Comparison of ENCODE assay signal across 9 mouse cellular contexts in the genomic region with DNA sequence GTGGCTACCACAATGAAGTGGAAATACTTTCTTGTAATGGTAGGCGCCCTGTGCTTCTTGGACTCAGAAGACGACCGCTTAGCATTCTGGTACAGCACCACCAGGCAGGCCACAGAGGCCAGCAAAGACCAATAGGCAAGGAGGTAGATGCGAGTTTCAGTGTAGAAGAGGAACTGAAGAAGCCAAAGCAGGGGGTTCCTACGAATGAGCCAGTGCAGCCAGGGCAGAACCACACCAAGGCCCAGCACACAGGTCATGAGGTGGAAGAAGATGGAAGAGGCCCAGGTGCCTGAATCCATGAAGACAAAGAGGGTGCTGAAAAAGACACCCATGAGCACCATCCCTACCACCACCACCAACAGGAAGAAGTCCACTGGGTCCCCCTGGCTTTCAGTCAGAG. TPM values are rescaled to one million over a fixed set of nuclear protein-coding genes. Genes with fewer than 3 reads are reported as not detected.
A peak's percentile ranks its signal among the peaks of the same experiment; 100 is the strongest.
DNase-seq lines count a peak whose midpoint lies in the region; ATAC-seq and TF ChIP-seq lines count a peak whose summit lies in the region.
"Had no signal": no experiment of that assay in that cellular context is flagged by ENCODE, and none has a peak within 500 bp of the region (broad histone marks: within the 10 kb centered on the region; RNA-seq: fewer than 3 reads in every experiment).

No protein-coding gene starts in this region.

- H3K9me3 ChIP-seq in heart, embryonic 13.5 days, result no peaks in the 10 kb centered on the region
- H3K9me3 ChIP-seq in G1E (replicated peaks), result no peaks in the 10 kb centered on the region
- no peaks in the 10 kb centered on the region for H3K9me3 ChIP-seq in hindbrain, embryonic 13.5 days
- H3K9me3 ChIP-seq in midbrain, embryonic 13.5 days, result no peaks in the 10 kb centered on the region

- H3K9ac ChIP-seq in heart, embryonic 13.5 days, result peak overlapping the region; percentile 97
- H3K9ac ChIP-seq in hindbrain, embryonic 13.5 days, result peak overlapping the region; percentile 94
- H3K9ac ChIP-seq in midbrain, embryonic 13.5 days (replicated peaks), result 0 out of 2 replicates have a peak overlapping the region, but pooled peaks have one; percentile 89

- ATAC-seq in heart, embryonic 13.5 days (ENCODE audit: extremely low read depth, insufficient number of reproducible peaks, low FRiP score, low TSS enrichment), result no peak
- no peak for ATAC-seq in G1E (ENCODE audit: extremely low read depth, insufficient number of reproducible peaks, low FRiP score, poor library complexity, severe bottlenecking)
- no peak for ATAC-seq in hindbrain, embryonic 13.5 days (ENCODE audit: low FRiP score)
- ATAC-seq in midbrain, embryonic 13.5 days, result no peak

- no peaks in the 10 kb centered on the region for H3K27me3 ChIP-seq in heart, embryonic 13.5 days (replicated peaks)
- no peaks in the 10 kb centered on the region for H3K27me3 ChIP-seq in G1E (ENCODE audit: insufficient read depth, low read length)
- no peaks in the 10 kb centered on the region for H3K27me3 ChIP-seq in hindbrain, embryonic 13.5 days
- no peaks in the 10 kb centered on the region for H3K27me3 ChIP-seq in midbrain, embryonic 13.5 days

- peak overlapping the region; percentile 96 for H3K4me3 ChIP-seq in heart, embryonic 13.5 days
- H3K4me3 ChIP-seq in G1E (ENCODE audit: low read depth, low read length), result peak overlapping the region; percentile 80; the same call in 1 of the 2 replicates
- peak overlapping the region; percentile 98 for H3K4me3 ChIP-seq in hindbrain, embryonic 13.5 days
- H3K4me3 ChIP-seq in midbrain, embryonic 13.5 days (replicated peaks), result peak overlapping the region; percentile 91

- 85% methylated on average over 5 of the region's 5 CpGs for whole genome bisulfite sequencing in heart, embryonic 13.5 days
- 88% methylated on average over 5 of the region's 5 CpGs for WGBS in hindbrain, embryonic 13.5 days
- WGBS in midbrain, embryonic 13.5 days, result 93% methylated on average over 5 of the region's 5 CpGs

- intact Hi-C loops in heart, postnatal 14 days (cut with DNase I), result no loop called here

- no peak overlapping the region for H3K27ac ChIP-seq in heart, embryonic 13.5 days (replicated peaks)
- no peak overlapping the region for H3K27ac ChIP-seq in hindbrain, embryonic 13.5 days
- H3K27ac ChIP-seq in midbrain, embryonic 13.5 days, result no peak overlapping the region

- no peak for DNase-seq in heart, postnatal 14 days
- no peak for DNase-seq in G1E (ENCODE audit: low spot score)
- no peak for DNase-seq in cerebellum, adult 18-20 months
- DNase-seq in gastrocnemius, adult 18-20 months (ENCODE audit: low spot score), result no peak
- DNase-seq in frontal cortex, postnatal 36 days (ENCODE audit: low spot score in 2 of 2), result no peak

- peaks cover 24% of the 10 kb centered on the region for H3K4me1 ChIP-seq in heart, embryonic 13.5 days
- peaks cover 34% of the 10 kb centered on the region for H3K4me1 ChIP-seq in G1E (ENCODE audit: insufficient read depth, low read depth, low read length)
- H3K4me1 ChIP-seq in hindbrain, embryonic 13.5 days (replicated peaks), result peaks cover 26% of the 10 kb centered on the region
- peaks cover 26% of the 10 kb centered on the region for H3K4me1 ChIP-seq in midbrain, embryonic 13.5 days (replicated peaks)

- peaks cover 38% of the 10 kb centered on the region for H3K36me3 ChIP-seq in heart, embryonic 13.5 days
- peaks cover 54% of the 10 kb centered on the region for H3K36me3 ChIP-seq in G1E (replicated peaks)
- peaks cover 24% of the 10 kb centered on the region for H3K36me3 ChIP-seq in hindbrain, embryonic 13.5 days
- peaks cover 26% of the 10 kb centered on the region for H3K36me3 ChIP-seq in midbrain, embryonic 13.5 days

- H3K4me2 ChIP-seq in heart, embryonic 13.5 days, result peak overlapping the region; percentile 96
- peak overlapping the region; percentile 85 for H3K4me2 ChIP-seq in hindbrain, embryonic 13.5 days
- peak overlapping the region; percentile 94 for H3K4me2 ChIP-seq in midbrain, embryonic 13.5 days (replicated peaks)

- no peak for TF ChIP-seq CTCF in G1E (IDR thresholded peaks at IDR 0.05; ENCODE audit: low read depth, low read length)

RNA-seq across cellular contexts. Expression of a gene that starts 1.1 kb away (rescaled TPM):
- polyA plus RNA-seq in heart, embryonic 13.5 days (2015; fragmentation: Nextera tagmentation; extraction: Ambion mirVana), result 27.8 and 30.3 TPM in 2 replicates
- 10 to 100 TPM; 24.5 to 24.7 TPM for total RNA-seq in heart, postnatal 14 days (2021)
- 5.0 TPM in 2 replicates for total RNA-seq in G1E (2014; fragmentation: Nextera tagmentation)
- total RNA-seq in G1E (2017), result 16.1 and 16.9 TPM in 2 replicates
- 6.1 and 7.2 TPM in 2 replicates for polyA plus RNA-seq in G1E (2012)
- polyA plus RNA-seq in hindbrain, embryonic 13.5 days (2015; fragmentation: Nextera tagmentation; extraction: Ambion mirVana), result 33.7 TPM in 2 replicates
- polyA plus RNA-seq in midbrain, embryonic 13.5 days (2015; fragmentation: Nextera tagmentation; extraction: Ambion mirVana), result 30.6 and 32.3 TPM in 2 replicates
- total RNA-seq in gastrocnemius, adult 18-20 months (2021), result 10 to 100 TPM; 20.9 to 22.4 TPM

RNA-seq across cellular contexts. Expression of a gene that starts 1.2 kb away (rescaled TPM):
- polyA plus RNA-seq in heart, embryonic 13.5 days (2015; fragmentation: Nextera tagmentation; extraction: Ambion mirVana), result 22.2 and 25.7 TPM in 2 replicates
- 10 to 100 TPM; 20.9 to 22.1 TPM for total RNA-seq in heart, postnatal 14 days (2021)
- total RNA-seq in G1E (2014; fragmentation: Nextera tagmentation) (62.8 and 77.7 TPM in 2 replicates), G1E (2017) (22.1 and 24.4 TPM in 2 replicates)
- polyA plus RNA-seq in G1E (2012), result 89.5 and 106 TPM in 2 replicates
- 21.6 and 24.0 TPM in 2 replicates for polyA plus RNA-seq in hindbrain, embryonic 13.5 days (2015; fragmentation: Nextera tagmentation; extraction: Ambion mirVana)
- 23.6 and 27.9 TPM in 2 replicates for polyA plus RNA-seq in midbrain, embryonic 13.5 days (2015; fragmentation: Nextera tagmentation; extraction: Ambion mirVana)
- 1 to 10 TPM; 6.8 to 7.8 TPM for total RNA-seq in gastrocnemius, adult 18-20 months (2021)

RNA-seq across cellular contexts. Expression of a gene that starts 4.2 kb away (rescaled TPM):
- polyA plus RNA-seq in heart, embryonic 13.5 days (2015; fragmentation: Nextera tagmentation; extraction: Ambion mirVana), result not detected in 2 replicates
- total RNA-seq in heart, postnatal 14 days (2021), result 1 to 10 TPM in 1 of 2 experiments, not detected in 1; 2.2 TPM
- total RNA-seq in G1E (2014; fragmentation: Nextera tagmentation) (not detected in 2 replicates), G1E (2017) (not detected in 2 replicates)
- not detected in 2 replicates for polyA plus RNA-seq in G1E (2012)
- not detected in 2 replicates for polyA plus RNA-seq in hindbrain, embryonic 13.5 days (2015; fragmentation: Nextera tagmentation; extraction: Ambion mirVana)
- not detected in 2 replicates for polyA plus RNA-seq in midbrain, embryonic 13.5 days (2015; fragmentation: Nextera tagmentation; extraction: Ambion mirVana)
- total RNA-seq in gastrocnemius, adult 18-20 months (2021), result 1 to 10 TPM in 1 of 2 experiments, not detected in 1; 1.1 TPM
- total RNA-seq: left cerebral cortex, adult 18-20 months had no signal

RNA-seq across cellular contexts. Expression of a gene that starts 19.0 kb away (rescaled TPM):
- polyA plus RNA-seq in heart, embryonic 13.5 days (2015; fragmentation: Nextera tagmentation; extraction: Ambion mirVana), result 7.0 and 8.2 TPM in 2 replicates
- total RNA-seq in heart, postnatal 14 days (2021), result 10 to 100 TPM; 50.1 to 66.9 TPM
- total RNA-seq in G1E (2014; fragmentation: Nextera tagmentation) (24.6 and 27.5 TPM in 2 replicates), G1E (2017) (0.66 and 0.93 TPM in 2 replicates)
- polyA plus RNA-seq in G1E (2012), result 1.4 and 1.8 TPM in 2 replicates
- polyA plus RNA-seq in hindbrain, embryonic 13.5 days (2015; fragmentation: Nextera tagmentation; extraction: Ambion mirVana), result 6.5 and 8.3 TPM in 2 replicates
- 5.7 and 7.7 TPM in 2 replicates for polyA plus RNA-seq in midbrain, embryonic 13.5 days (2015; fragmentation: Nextera tagmentation; extraction: Ambion mirVana)
- total RNA-seq in gastrocnemius, adult 18-20 months (2021), result 10 to 100 TPM; 10.4 to 18.7 TPM

RNA-seq across cellular contexts. Expression of a gene that starts 44.6 kb away (rescaled TPM):
- 0.19 and 0.27 TPM in 2 replicates for polyA plus RNA-seq in heart, embryonic 13.5 days (2015; fragmentation: Nextera tagmentation; extraction: Ambion mirVana)
- total RNA-seq in heart, postnatal 14 days (2021), result 1 to 10 TPM; 4.1 to 4.6 TPM
- total RNA-seq in G1E (2014; fragmentation: Nextera tagmentation), result 1.8 and 2.6 TPM in 2 replicates
- total RNA-seq in G1E (2017), result 0.12 TPM in 1 of 2 replicates, not detected in the other
- 3.3 and 4.2 TPM in 2 replicates for polyA plus RNA-seq in G1E (2012)
- polyA plus RNA-seq in hindbrain, embryonic 13.5 days (2015; fragmentation: Nextera tagmentation; extraction: Ambion mirVana), result 0.10 and 0.36 TPM in 2 replicates
- 0.39 and 0.40 TPM in 2 replicates for polyA plus RNA-seq in midbrain, embryonic 13.5 days (2015; fragmentation: Nextera tagmentation; extraction: Ambion mirVana)
- total RNA-seq in gastrocnemius, adult 18-20 months (2021), result 1 to 10 TPM in 1 of 2 experiments, under 1 TPM in 1; 0.55 to 1.2 TPM
